Mouse (Mus musculus) liver, postnatal 0 days (tissue): ENCODE data around the gene Telo2.

ENCODE experiments used
- CTCF ChIP-seq: sonication (generic); IDR thresholded peaks from 2 replicates; pipeline ENCODE4 v1.5.1; 2016; ENCODE audit warnings: antibody characterized with exemption, low read depth
- EP300 ChIP-seq: IDR thresholded peaks from 2 replicates; pipeline ENCODE4 v1.6.1; 2016; ENCODE audit warnings: antibody characterized with exemption, low read depth, mild to moderate bottlenecking

DNA sequence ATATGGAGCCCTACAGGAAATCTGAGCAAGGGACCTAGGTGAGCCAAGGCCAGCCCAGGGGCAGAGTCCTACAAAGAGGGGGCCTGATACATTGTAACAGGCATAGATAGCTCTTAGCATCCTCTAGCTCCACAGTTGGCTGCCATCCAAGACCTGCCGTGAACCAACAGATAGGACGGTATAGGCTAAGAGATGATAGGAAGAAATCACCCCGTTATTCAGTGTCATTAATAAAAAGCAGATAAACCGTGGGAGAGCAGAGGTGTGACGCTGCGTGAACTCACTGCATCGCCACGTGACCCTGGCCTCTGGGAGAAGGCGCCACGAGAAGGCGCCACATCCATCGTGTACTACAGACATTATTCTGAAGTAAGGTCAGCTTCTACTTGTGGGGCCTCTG lies 51.9 kb downstream of the Telo2 start:
- TF ChIP-seq CTCF = no peak
- TF ChIP-seq EP300 = no peak
